Mouse (Mus musculus) limb, embryonic 10.5 days (tissue): Measurements from ENCODE around the gene 5730596B20Rik. TPM values are rescaled to one million over a fixed set of nuclear protein-coding genes. Genes with fewer than 3 reads are reported as not detected.
A peak's percentile ranks its signal among the peaks of the same experiment; 100 is the strongest.

Source experiments
- DNase-seq: peaks from one replicate; pipeline ENCODE4 v3.0.0-alpha.2; 2017; ENCODE audit warnings: low spot score
- H3K27ac ChIP-seq: fragments of 300-500 bp; sonication (generic); 2 replicates; pipeline ENCODE4 v1.5.1; 2016; ENCODE audit warnings: mild to moderate bottlenecking
- H3K27me3 ChIP-seq: fragments of 300-500 bp; sonication (generic); 2 replicates; pipeline ENCODE4 v1.6.1; 2016; ENCODE audit warnings: low read depth, mild to moderate bottlenecking; ENCODE audit not compliant: poor library complexity, severe bottlenecking
- H3K36me3 ChIP-seq: fragments of 300-500 bp; sonication (generic); 2 replicates; pipeline ENCODE4 v1.6.1; 2016; ENCODE audit warnings: mild to moderate bottlenecking, moderate library complexity
- H3K4me1 ChIP-seq: fragments of 300-500 bp; sonication (generic); 2 replicates; pipeline ENCODE4 v1.6.1; 2016
- H3K4me3 ChIP-seq: fragments of 300-500 bp; sonication (generic); 2 replicates; pipeline ENCODE4 v1.5.1; 2016; ENCODE audit warnings: mild to moderate bottlenecking, moderate library complexity
- H3K9me3 ChIP-seq: fragments of 300-500 bp; sonication (generic); replicated peaks from 2 replicates; pipeline ENCODE4 v1.6.1; 2016; ENCODE audit warnings: mild to moderate bottlenecking
- WGBS: fragments of 180-500 bp; shearing (Covaris S2); methylation state at CpG from one replicate; pipeline ENCODE4 v1.1.7; 2016; 5-methylcytosine and 5-hydroxymethylcytosine counted together
- polyA plus RNA-seq: library from polyadenylated mRNA; unstranded; fragments of >200 nt; fragmentation: Nextera tagmentation; extraction: Ambion mirVana; gene quantifications from 2 replicates; pipeline ENCODE4 v1.2.1, GENCODE M21; 2016

The 5730596B20Rik gene
- polyA plus RNA-seq, 1 experiment from 2014 or later: 1.3 TPM

- 1% methylated on average over 24 of the region's 24 CpGs for WGBS
- peak overlapping the region; percentile 90 for H3K4me3 ChIP-seq
These were observed 46.9 kb downstream of the 5730596B20Rik start for GRCm38 (mm10) chr6:52223939-52224760.

GRCm38 (mm10) chr6:52224895-52225611, 47.8 kb downstream of the 5730596B20Rik start:
- DNase-seq: no peak

More at GRCm38 (mm10) chr6:52223939-52224760, 46.9 kb downstream of the 5730596B20Rik start:
- Histone ChIP-seq H3K27ac (peak overlapping the region; percentile 99), H3K9me3 (no peaks in the 10 kb centered on the region), H3K36me3 (peaks cover 36% of the 10 kb centered on the region), H3K27me3 (peaks cover 22% of the 10 kb centered on the region; the same call in 1 of the 2 replicates), H3K4me1 (peaks cover 41% of the 10 kb centered on the region)
- DNase-seq: no peak

GRCm38 (mm10) chr6:52225612-52226568, 48.6 kb downstream of the 5730596B20Rik start:
- Histone ChIP-seq H3K27me3 (peaks cover 34% of the 10 kb centered on the region), H3K36me3 (peaks cover 53% of the 10 kb centered on the region), H3K27ac (peak overlapping the region; percentile 99), H3K4me3 (peak overlapping the region; percentile 90), H3K4me1 (peaks cover 28% of the 10 kb centered on the region), H3K9me3 (no peaks in the 10 kb centered on the region)
- WGBS: under 1% methylated on average over 69 of the region's 69 CpGs
- DNase-seq: peak; percentile 96

More at GRCm38 (mm10) chr6:52224895-52225611, 47.8 kb downstream of the 5730596B20Rik start:
- H3K36me3 ChIP-seq: peaks cover 45% of the 10 kb centered on the region
- peaks cover 32% of the 10 kb centered on the region for H3K4me1 ChIP-seq
- WGBS: under 1% methylated on average over 36 of the region's 36 CpGs
- H3K4me3 ChIP-seq: peak overlapping the region; percentile 90
- H3K27me3 ChIP-seq: peaks cover 28% of the 10 kb centered on the region; the same call in 1 of the 2 replicates
- peak overlapping the region; percentile 99 for H3K27ac ChIP-seq
- H3K9me3 ChIP-seq: no peaks in the 10 kb centered on the region

- Histone ChIP-seq H3K9me3 (no peaks in the 10 kb centered on the region), H3K27ac (peak overlapping the region; percentile 99), H3K36me3 (peaks cover 57% of the 10 kb centered on the region), H3K4me3 (peak overlapping the region; percentile 90), H3K27me3 (peaks cover 33% of the 10 kb centered on the region), H3K4me1 (peaks cover 20% of the 10 kb centered on the region)
- peak; percentile 85 for DNase-seq
- 1% methylated on average over 26 of the region's 26 CpGs for WGBS
These were observed 49.4 kb downstream of the 5730596B20Rik start for GRCm38 (mm10) chr6:52226569-52227257.

GRCm38 (mm10) chr6:52227470-52228222, 50.3 kb downstream of the 5730596B20Rik start:
- H3K27me3 ChIP-seq: peaks cover 25% of the 10 kb centered on the region
- no peaks in the 10 kb centered on the region for H3K9me3 ChIP-seq
- H3K36me3 ChIP-seq: peaks cover 66% of the 10 kb centered on the region
- no peak for DNase-seq
- H3K4me3 ChIP-seq: peak overlapping the region; percentile 90
- peaks cover 12% of the 10 kb centered on the region for H3K4me1 ChIP-seq
- WGBS: under 1% methylated on average over 11 of the region's 11 CpGs
- peak overlapping the region; percentile 99 for H3K27ac ChIP-seq

- no peak for DNase-seq
- H3K4me1 ChIP-seq: peaks cover 13% of the 10 kb centered on the region
- WGBS: under 1% methylated on average over 38 of the region's 38 CpGs
- peaks cover 30% of the 10 kb centered on the region for H3K27me3 ChIP-seq
- peaks cover 66% of the 10 kb centered on the region for H3K36me3 ChIP-seq
- peak overlapping the region; percentile 90 for H3K4me3 ChIP-seq
- peak overlapping the region; percentile 99 for H3K27ac ChIP-seq
- H3K9me3 ChIP-seq: no peaks in the 10 kb centered on the region
These were observed 51.5 kb downstream of the 5730596B20Rik start for GRCm38 (mm10) chr6:52228475-52229465.

- DNase-seq: no peak
- peaks cover 40% of the 10 kb centered on the region for H3K27me3 ChIP-seq
- WGBS: under 1% methylated on average over 44 of the region's 44 CpGs
These were observed 52.5 kb downstream of the 5730596B20Rik start for GRCm38 (mm10) chr6:52229558-52230416.

More at GRCm38 (mm10) chr6:52229558-52230416, 52.5 kb downstream of the 5730596B20Rik start:
- peak overlapping the region; percentile 90 for H3K4me3 ChIP-seq
- H3K27ac ChIP-seq: peak overlapping the region; percentile 99
- H3K9me3 ChIP-seq: no peaks in the 10 kb centered on the region
- peaks cover 66% of the 10 kb centered on the region for H3K36me3 ChIP-seq
- peaks cover 22% of the 10 kb centered on the region for H3K4me1 ChIP-seq
